Mouse (Mus musculus): ENCODE data around the gene Thg1l. TPM values are rescaled to one million over a fixed set of nuclear protein-coding genes. Genes with fewer than 3 reads are reported as not detected.
A peak's percentile ranks its signal among the peaks of the same experiment; 100 is the strongest.

The Thg1l gene
- polyA plus RNA-seq, 1 experiment = 33.7 TPM

DNA sequence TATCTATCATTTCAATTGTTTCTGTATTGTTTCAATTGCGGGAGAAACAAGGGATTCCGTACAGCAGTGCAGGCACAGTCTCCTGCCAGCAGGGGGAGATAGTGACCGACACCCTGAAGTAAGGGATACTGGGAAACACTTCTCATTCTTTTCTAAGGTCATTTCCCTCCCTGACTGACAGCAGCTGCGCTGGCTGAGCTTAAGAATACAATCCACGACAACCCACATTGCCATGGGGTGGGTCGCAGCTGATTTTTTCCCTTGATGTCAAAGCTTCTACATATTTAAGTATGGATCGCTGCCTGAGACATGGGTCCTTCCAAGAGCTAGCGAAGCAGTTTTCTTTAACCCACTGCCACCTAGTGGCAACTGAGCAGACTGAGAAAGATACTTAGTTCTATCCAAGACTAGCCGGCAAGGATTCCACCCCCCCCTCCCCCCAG is 28.6 kb downstream of the Thg1l start:
- peak overlapping the region; percentile 70 for H3K4me3 ChIP-seq (ENCODE audit: low read depth, low read length)
- no peaks in the 10 kb centered on the region for H3K36me3 ChIP-seq (ENCODE audit: control insufficient read depth, insufficient read depth, low read length, poor library complexity, severe bottlenecking)
- H3K9me3 ChIP-seq (replicated peaks; ENCODE audit: control insufficient read depth, insufficient read depth, low read length, poor library complexity, severe bottlenecking) = no peaks in the 10 kb centered on the region
- H3K4me1 ChIP-seq (ENCODE audit: control insufficient read depth, insufficient read depth, low read length) = peaks cover under 1% of the 10 kb centered on the region
- peak overlapping the region; percentile 3; the same call in 1 of the 2 replicates for H3K27ac ChIP-seq (ENCODE audit: insufficient read depth, low read length)
- TF ChIP-seq CTCF (IDR thresholded peaks at IDR 0.05; ENCODE audit: low read depth, low read length) (peak; percentile 87), POLR2A (IDR thresholded peaks at IDR 0.05; ENCODE audit: insufficient read depth, low read length) (no peak)
- 0 out of 2 replicates have a peak overlapping the region, but pooled peaks have one; percentile 24 for H3K9ac ChIP-seq (ENCODE audit: low read depth, poor library complexity, severe bottlenecking)
- no peaks in the 10 kb centered on the region for H3K27me3 ChIP-seq (ENCODE audit: control insufficient read depth, insufficient read depth, low read length, poor library complexity, severe bottlenecking)

GRCm38 (mm10) chr11:45925436-45925835 is 29.9 kb downstream of the Thg1l start:
- H3K4me3 ChIP-seq (ENCODE audit: low read depth, low read length) = no peak overlapping the region

DNA sequence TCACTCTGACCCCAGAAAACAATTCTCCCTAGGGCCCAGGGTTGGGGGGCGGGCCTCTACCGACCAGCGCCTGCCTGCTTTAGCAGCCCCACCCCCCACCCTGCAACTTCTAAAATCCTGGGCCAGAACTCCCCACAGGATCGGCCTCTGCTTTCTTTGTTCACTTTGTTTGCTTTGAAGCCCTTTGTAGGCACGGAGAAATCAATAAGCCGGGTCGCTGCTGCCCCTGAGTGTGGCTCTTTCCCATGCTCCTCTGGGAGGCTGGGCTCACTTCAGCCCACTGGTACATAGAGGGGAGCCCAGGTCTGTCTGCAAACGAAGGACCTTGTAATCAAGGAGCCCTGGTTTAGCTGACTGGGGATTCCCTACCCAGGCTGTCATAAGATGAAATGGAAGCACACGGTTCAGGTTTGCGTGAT is 33.8 kb downstream of the Thg1l start:
- H3K4me3 ChIP-seq (ENCODE audit: low read depth, low read length) = no peak overlapping the region
- H3K4me1 ChIP-seq (ENCODE audit: control insufficient read depth, insufficient read depth, low read length) = peaks cover 2% of the 10 kb centered on the region
- no peaks in the 10 kb centered on the region for H3K36me3 ChIP-seq (ENCODE audit: control insufficient read depth, insufficient read depth, low read length, poor library complexity, severe bottlenecking)
- no peaks in the 10 kb centered on the region for H3K27me3 ChIP-seq (ENCODE audit: control insufficient read depth, insufficient read depth, low read length, poor library complexity, severe bottlenecking)
- 0 out of 2 replicates have a peak overlapping the region, but pooled peaks have one; percentile 2 for H3K9ac ChIP-seq (ENCODE audit: low read depth, poor library complexity, severe bottlenecking)
- no peaks in the 10 kb centered on the region for H3K9me3 ChIP-seq (replicated peaks; ENCODE audit: control insufficient read depth, insufficient read depth, low read length, poor library complexity, severe bottlenecking)
- TF ChIP-seq POLR2A (IDR thresholded peaks at IDR 0.05; ENCODE audit: insufficient read depth, low read length) (no peak), EP300 (IDR thresholded peaks at IDR 0.05; ENCODE audit: insufficient read depth, low read depth, low read length) (no peak), CTCF (IDR thresholded peaks at IDR 0.05; ENCODE audit: low read depth, low read length) (no peak)
- H3K27ac ChIP-seq (ENCODE audit: insufficient read depth, low read length) = no peak overlapping the region

More at GRCm38 (mm10) chr11:45925436-45925835, 29.9 kb downstream of the Thg1l start:
- Histone ChIP-seq H3K4me1 (ENCODE audit: control insufficient read depth, insufficient read depth, low read length) (peaks cover 2% of the 10 kb centered on the region), H3K9ac (ENCODE audit: low read depth, poor library complexity, severe bottlenecking) (no peak overlapping the region), H3K36me3 (ENCODE audit: control insufficient read depth, insufficient read depth, low read length, poor library complexity, severe bottlenecking) (no peaks in the 10 kb centered on the region), H3K9me3 (replicated peaks; ENCODE audit: control insufficient read depth, insufficient read depth, low read length, poor library complexity, severe bottlenecking) (no peaks in the 10 kb centered on the region), H3K27ac (ENCODE audit: insufficient read depth, low read length) (no peak overlapping the region), H3K27me3 (ENCODE audit: control insufficient read depth, insufficient read depth, low read length, poor library complexity, severe bottlenecking) (no peaks in the 10 kb centered on the region)
- no peak for TF ChIP-seq CTCF (IDR thresholded peaks at IDR 0.05; ENCODE audit: low read depth, low read length)
- TF ChIP-seq EP300 (IDR thresholded peaks at IDR 0.05; ENCODE audit: insufficient read depth, low read depth, low read length) = no peak
- no peak for TF ChIP-seq POLR2A (IDR thresholded peaks at IDR 0.05; ENCODE audit: insufficient read depth, low read length)

DNA sequence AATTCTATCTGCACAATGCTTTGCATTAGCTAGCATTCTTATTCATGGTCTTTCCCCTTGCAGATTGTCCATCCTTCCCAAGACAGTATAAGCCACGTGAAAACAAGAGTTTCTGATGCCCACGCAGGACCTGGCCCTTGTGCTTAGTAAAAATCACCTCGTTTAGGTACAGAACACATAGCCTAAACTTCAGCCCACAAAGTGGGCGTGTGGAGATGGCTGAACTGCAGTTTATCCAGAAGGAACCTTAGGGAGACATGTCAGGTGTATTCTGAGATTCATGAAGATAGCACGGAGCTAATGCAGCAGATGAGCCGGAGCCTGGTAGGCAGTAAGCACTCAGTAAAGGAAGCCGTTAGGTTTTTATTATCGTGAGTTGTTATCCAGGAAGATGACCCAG is 34.3 kb downstream of the Thg1l start:
- H3K4me3 ChIP-seq (ENCODE audit: low read depth, low read length) = no peak overlapping the region
- H3K36me3 ChIP-seq (ENCODE audit: control insufficient read depth, insufficient read depth, low read length, poor library complexity, severe bottlenecking) = no peaks in the 10 kb centered on the region
- no peak overlapping the region for H3K27ac ChIP-seq (ENCODE audit: insufficient read depth, low read length)
- no peaks in the 10 kb centered on the region for H3K9me3 ChIP-seq (replicated peaks; ENCODE audit: control insufficient read depth, insufficient read depth, low read length, poor library complexity, severe bottlenecking)
- TF ChIP-seq CTCF (IDR thresholded peaks at IDR 0.05; ENCODE audit: low read depth, low read length) (no peak), EP300 (IDR thresholded peaks at IDR 0.05; ENCODE audit: insufficient read depth, low read depth, low read length) (no peak), POLR2A (IDR thresholded peaks at IDR 0.05; ENCODE audit: insufficient read depth, low read length) (no peak)
- H3K9ac ChIP-seq (ENCODE audit: low read depth, poor library complexity, severe bottlenecking) = 0 out of 2 replicates have a peak overlapping the region, but pooled peaks have one; percentile 2
- H3K27me3 ChIP-seq (ENCODE audit: control insufficient read depth, insufficient read depth, low read length, poor library complexity, severe bottlenecking) = no peaks in the 10 kb centered on the region
- H3K4me1 ChIP-seq (ENCODE audit: control insufficient read depth, insufficient read depth, low read length) = peaks cover 2% of the 10 kb centered on the region

- H3K27me3 ChIP-seq (ENCODE audit: control insufficient read depth, insufficient read depth, low read length, poor library complexity, severe bottlenecking) = no peaks in the 10 kb centered on the region
- no peak overlapping the region for H3K27ac ChIP-seq (ENCODE audit: insufficient read depth, low read length)
- H3K9ac ChIP-seq (ENCODE audit: low read depth, poor library complexity, severe bottlenecking) = no peak overlapping the region
- H3K9me3 ChIP-seq (replicated peaks; ENCODE audit: control insufficient read depth, insufficient read depth, low read length, poor library complexity, severe bottlenecking) = no peaks in the 10 kb centered on the region
- H3K4me3 ChIP-seq (ENCODE audit: low read depth, low read length) = no peak overlapping the region
- peaks cover 2% of the 10 kb centered on the region for H3K4me1 ChIP-seq (ENCODE audit: control insufficient read depth, insufficient read depth, low read length)
- no peaks in the 10 kb centered on the region for H3K36me3 ChIP-seq (ENCODE audit: control insufficient read depth, insufficient read depth, low read length, poor library complexity, severe bottlenecking)
- TF ChIP-seq EP300 (IDR thresholded peaks at IDR 0.05; ENCODE audit: insufficient read depth, low read depth, low read length) (no peak), CTCF (IDR thresholded peaks at IDR 0.05; ENCODE audit: low read depth, low read length) (no peak), POLR2A (IDR thresholded peaks at IDR 0.05; ENCODE audit: insufficient read depth, low read length) (no peak)
Measured at GRCm38 (mm10) chr11:45918836-45919235, 36.5 kb downstream of the Thg1l start.

GRCm38 (mm10) chr11:45918018-45918417 is 37.3 kb downstream of the Thg1l start:
- Histone ChIP-seq H3K27me3 (ENCODE audit: control insufficient read depth, insufficient read depth, low read length, poor library complexity, severe bottlenecking) (no peaks in the 10 kb centered on the region), H3K9ac (ENCODE audit: low read depth, poor library complexity, severe bottlenecking) (no peak overlapping the region), H3K4me1 (ENCODE audit: control insufficient read depth, insufficient read depth, low read length) (peaks cover 2% of the 10 kb centered on the region), H3K27ac (ENCODE audit: insufficient read depth, low read length) (no peak overlapping the region), H3K9me3 (replicated peaks; ENCODE audit: control insufficient read depth, insufficient read depth, low read length, poor library complexity, severe bottlenecking) (no peaks in the 10 kb centered on the region), H3K36me3 (ENCODE audit: control insufficient read depth, insufficient read depth, low read length, poor library complexity, severe bottlenecking) (no peaks in the 10 kb centered on the region), H3K4me3 (ENCODE audit: low read depth, low read length) (no peak overlapping the region)
- TF ChIP-seq POLR2A (IDR thresholded peaks at IDR 0.05; ENCODE audit: insufficient read depth, low read length) (no peak), CTCF (IDR thresholded peaks at IDR 0.05; ENCODE audit: low read depth, low read length) (no peak)
